Mouse (Mus musculus) embryonic facial prominence, embryonic 13.5 days (tissue): Measurements from ENCODE around the gene Kansl1. TPM values are rescaled to one million over a fixed set of nuclear protein-coding genes. Genes with fewer than 3 reads are reported as not detected.

Experiments used
- ATAC-seq: fragments of 200-750 bp; cut with Nextera tagmentation; 2 replicates; pipeline ENCODE4 v1.8.0; 2017; ENCODE audit warnings: low read depth; ENCODE audit not compliant: insufficient number of reproducible peaks, insufficient read depth, low FRiP score, low TSS enrichment
- H3K27ac ChIP-seq: fragments of 300-500 bp; sonication (generic); 2 replicates; pipeline ENCODE4 v1.5.1; 2015; ENCODE audit warnings: moderate library complexity, mild to moderate bottlenecking, inconsistent platforms
- H3K27me3 ChIP-seq: fragments of 300-500 bp; sonication (generic); 2 replicates; pipeline ENCODE4 v1.6.1; 2015; ENCODE audit warnings: mild to moderate bottlenecking, inconsistent platforms
- H3K36me3 ChIP-seq: fragments of 300-500 bp; sonication (generic); 2 replicates; pipeline ENCODE4 v1.6.1; 2015; ENCODE audit warnings: mild to moderate bottlenecking, inconsistent platforms
- H3K4me1 ChIP-seq: fragments of 300-500 bp; sonication (generic); 2 replicates; pipeline ENCODE4 v1.6.1; 2015; ENCODE audit warnings: inconsistent platforms
- H3K4me2 ChIP-seq: fragments of 300-500 bp; sonication (generic); 2 replicates; pipeline ENCODE4 v1.6.1; 2015; ENCODE audit warnings: moderate library complexity, mild to moderate bottlenecking, inconsistent platforms
- H3K4me3 ChIP-seq: fragments of 300-500 bp; sonication (generic); 2 replicates; pipeline ENCODE4 v1.5.1; 2015; ENCODE audit warnings: mild to moderate bottlenecking, inconsistent platforms
- H3K9ac ChIP-seq: fragments of 300-500 bp; sonication (generic); 2 replicates; pipeline ENCODE4 v1.6.1; 2015; ENCODE audit warnings: mild to moderate bottlenecking, inconsistent platforms
- H3K9me3 ChIP-seq: fragments of 300-500 bp; sonication (generic); 2 replicates; pipeline ENCODE4 v1.6.1; 2016; ENCODE audit warnings: inconsistent platforms
- WGBS: fragments of 180-500 bp; shearing (Covaris S2); methylation state at CpG from one replicate; pipeline ENCODE4 v1.1.7; 2015; ENCODE audit warnings: mixed read lengths; 5-methylcytosine and 5-hydroxymethylcytosine counted together
- polyA plus RNA-seq: library from polyadenylated mRNA; unstranded; fragments of >200 nt; fragmentation: Nextera tagmentation; extraction: Ambion mirVana; gene quantifications from 2 replicates; pipeline ENCODE4 v1.2.1, GENCODE M21; 2015

Gene Kansl1
- polyA plus RNA-seq, 1 experiment from 2014 or later: 29.9 TPM

DNA sequence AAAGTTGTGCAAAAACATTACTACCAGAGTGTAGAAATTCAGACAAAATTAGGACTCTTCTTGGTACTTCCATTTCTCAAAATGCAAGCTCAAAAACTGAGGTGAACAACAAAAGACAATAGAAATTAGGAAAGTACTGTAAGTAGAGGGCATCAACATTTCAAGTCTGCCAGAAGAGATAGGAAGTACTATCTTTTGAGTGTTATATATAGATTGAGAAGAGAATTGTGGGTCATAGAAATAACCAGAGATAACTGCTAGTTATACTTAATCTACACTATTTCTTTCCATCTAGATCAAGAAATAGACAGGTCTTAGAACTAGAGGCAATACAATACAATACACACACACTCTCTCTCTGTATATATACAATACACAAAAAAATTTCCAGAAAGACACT, 30.2 kb downstream of the Kansl1 start:
- no peak overlapping the region for H3K4me3 ChIP-seq
- no peaks in the 10 kb centered on the region for H3K9me3 ChIP-seq
- H3K27me3 ChIP-seq: no peaks in the 10 kb centered on the region
- no peak for ATAC-seq
- H3K9ac ChIP-seq: no peak overlapping the region
- no peak overlapping the region for H3K4me2 ChIP-seq
- no peaks in the 10 kb centered on the region for H3K36me3 ChIP-seq
- H3K4me1 ChIP-seq: peaks cover 15% of the 10 kb centered on the region
- H3K27ac ChIP-seq: no peak overlapping the region

DNA sequence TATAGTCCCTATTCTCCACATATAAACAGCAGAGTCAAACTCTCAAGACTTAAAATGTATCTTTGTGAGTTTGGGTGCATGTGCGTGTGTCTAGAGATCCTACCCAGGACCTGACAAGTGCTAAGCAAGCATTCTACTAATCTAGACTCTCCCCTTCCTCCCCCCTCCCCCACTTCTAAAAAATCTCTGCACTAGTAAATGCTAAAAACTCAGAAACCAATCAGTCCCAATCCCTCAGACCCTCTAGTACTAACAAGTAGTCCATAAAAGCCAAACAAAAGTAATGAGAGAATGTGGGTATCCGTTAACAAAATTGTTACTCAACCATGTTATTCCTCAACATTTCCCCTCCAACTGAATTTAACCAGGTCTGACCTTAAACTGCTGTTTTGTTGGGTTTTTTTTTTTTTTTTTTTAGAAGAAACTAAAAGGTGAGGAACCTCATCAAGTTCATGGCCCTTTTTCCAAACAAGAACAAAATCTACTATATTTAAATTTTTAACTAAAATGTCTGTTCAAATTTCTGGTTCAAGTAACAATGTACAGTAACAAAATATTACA, 32.2 kb downstream of the Kansl1 start:
- H3K27me3 ChIP-seq: no peaks in the 10 kb centered on the region
- no peak overlapping the region for H3K4me3 ChIP-seq
- peaks cover 15% of the 10 kb centered on the region for H3K4me1 ChIP-seq
- no peaks in the 10 kb centered on the region for H3K36me3 ChIP-seq
- no peak for ATAC-seq
- H3K9me3 ChIP-seq: no peaks in the 10 kb centered on the region
- no peak overlapping the region for H3K9ac ChIP-seq
- H3K27ac ChIP-seq: no peak overlapping the region
- 70% methylated on average over 2 of the region's 2 CpGs for WGBS
- no peak overlapping the region for H3K4me2 ChIP-seq

DNA sequence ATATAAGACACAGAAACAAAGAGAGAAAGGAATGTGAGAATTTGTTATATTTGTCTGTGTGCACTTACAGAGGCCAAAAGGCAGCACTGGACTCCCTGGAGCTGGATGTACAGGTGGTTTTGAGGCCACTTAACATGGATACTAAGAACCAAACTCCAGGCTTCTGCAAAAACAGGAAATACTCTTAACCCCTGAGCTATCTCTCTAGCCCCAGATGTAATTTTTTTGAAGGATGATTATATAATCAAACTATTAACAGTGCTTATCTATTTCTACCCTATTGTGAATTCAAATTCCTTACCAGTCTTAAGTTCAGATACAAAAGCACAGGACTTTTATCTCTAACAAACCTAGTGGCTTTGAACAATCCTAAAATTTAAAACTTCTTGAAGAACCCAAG, 32.9 kb downstream of the Kansl1 start:
- H3K27me3 ChIP-seq: no peaks in the 10 kb centered on the region
- H3K9ac ChIP-seq: no peak overlapping the region
- H3K4me3 ChIP-seq: no peak overlapping the region
- no peaks in the 10 kb centered on the region for H3K36me3 ChIP-seq
- H3K4me2 ChIP-seq: no peak overlapping the region
- peaks cover 15% of the 10 kb centered on the region for H3K4me1 ChIP-seq
- no peaks in the 10 kb centered on the region for H3K9me3 ChIP-seq
- ATAC-seq: no peak
- no peak overlapping the region for H3K27ac ChIP-seq

DNA sequence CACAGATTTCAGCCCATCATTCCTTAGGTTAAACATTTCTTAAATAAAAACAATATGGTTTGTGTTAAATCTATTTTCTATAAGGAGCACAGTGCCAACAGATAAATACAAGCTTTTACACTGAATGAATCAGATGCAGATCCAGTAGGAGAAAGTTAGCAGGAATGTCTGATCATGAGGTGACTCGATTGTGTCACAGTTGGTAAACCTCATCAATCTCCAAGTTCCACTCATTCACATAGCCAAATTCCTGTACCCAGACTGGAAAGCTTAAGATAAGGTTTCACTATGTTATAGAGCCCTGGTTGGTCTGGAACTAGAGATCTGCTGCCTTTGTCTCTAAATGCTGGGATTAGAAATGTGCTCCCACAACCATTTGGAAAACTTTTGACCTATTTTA, 33.5 kb downstream of the Kansl1 start:
- Histone ChIP-seq H3K36me3 (no peaks in the 10 kb centered on the region), H3K27ac (no peak overlapping the region), H3K27me3 (no peaks in the 10 kb centered on the region), H3K4me2 (no peak overlapping the region), H3K9me3 (no peaks in the 10 kb centered on the region), H3K4me1 (peaks cover 15% of the 10 kb centered on the region), H3K9ac (no peak overlapping the region), H3K4me3 (no peak overlapping the region)
- no peak for ATAC-seq
- 58% methylated on average over 1 of the region's 1 CpGs for WGBS

DNA sequence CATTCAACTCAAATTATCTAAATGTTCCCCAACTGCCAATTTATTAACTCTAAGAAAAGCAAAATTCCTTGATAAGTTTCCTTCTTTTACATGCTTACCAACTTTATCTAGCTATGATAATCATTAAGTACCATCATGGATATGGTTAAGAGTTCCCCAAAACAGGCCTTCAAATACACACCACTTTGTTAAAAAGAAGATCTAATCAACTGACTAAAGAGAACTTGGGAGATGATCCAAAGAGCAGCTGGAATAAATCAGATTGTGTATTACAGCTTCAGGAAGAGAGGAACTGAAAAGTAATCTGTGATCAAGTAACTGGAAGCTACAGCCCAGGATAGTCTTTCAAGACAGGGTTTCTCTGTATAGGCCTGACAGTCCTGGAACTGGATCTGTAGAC, 36.4 kb downstream of the Kansl1 start:
- Histone ChIP-seq H3K36me3 (peaks cover 9% of the 10 kb centered on the region), H3K27me3 (no peaks in the 10 kb centered on the region), H3K4me1 (peaks cover 11% of the 10 kb centered on the region), H3K27ac (no peak overlapping the region), H3K9me3 (no peaks in the 10 kb centered on the region), H3K9ac (no peak overlapping the region), H3K4me2 (no peak overlapping the region), H3K4me3 (no peak overlapping the region)
- no peak for ATAC-seq

DNA sequence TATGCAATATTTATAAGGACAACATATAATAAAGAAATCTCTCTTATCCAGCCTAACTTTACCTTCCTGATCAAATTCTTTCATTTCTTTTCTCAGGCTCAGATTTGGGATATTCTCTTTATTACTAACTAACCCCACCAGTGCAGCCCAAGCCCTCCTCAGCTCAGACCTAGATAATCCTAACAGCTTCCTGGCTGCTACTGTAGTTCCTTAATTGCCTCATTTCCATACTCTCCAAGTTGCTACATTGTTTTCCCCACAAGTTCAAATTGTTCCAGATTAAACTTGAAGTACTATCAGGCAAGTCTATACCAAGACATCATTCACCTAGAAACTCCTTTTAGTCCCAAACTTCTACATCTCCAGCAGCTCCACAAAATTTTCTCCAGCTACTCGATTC, 36.9 kb downstream of the Kansl1 start:
- H3K4me1 ChIP-seq: peaks cover 8% of the 10 kb centered on the region
- no peak overlapping the region for H3K27ac ChIP-seq
- no peaks in the 10 kb centered on the region for H3K9me3 ChIP-seq
- no peak overlapping the region for H3K9ac ChIP-seq
- H3K4me2 ChIP-seq: no peak overlapping the region
- H3K27me3 ChIP-seq: no peaks in the 10 kb centered on the region
- peaks cover 9% of the 10 kb centered on the region for H3K36me3 ChIP-seq
- 81% methylated on average over 1 of the region's 1 CpGs for WGBS
- no peak overlapping the region for H3K4me3 ChIP-seq
- no peak for ATAC-seq

DNA sequence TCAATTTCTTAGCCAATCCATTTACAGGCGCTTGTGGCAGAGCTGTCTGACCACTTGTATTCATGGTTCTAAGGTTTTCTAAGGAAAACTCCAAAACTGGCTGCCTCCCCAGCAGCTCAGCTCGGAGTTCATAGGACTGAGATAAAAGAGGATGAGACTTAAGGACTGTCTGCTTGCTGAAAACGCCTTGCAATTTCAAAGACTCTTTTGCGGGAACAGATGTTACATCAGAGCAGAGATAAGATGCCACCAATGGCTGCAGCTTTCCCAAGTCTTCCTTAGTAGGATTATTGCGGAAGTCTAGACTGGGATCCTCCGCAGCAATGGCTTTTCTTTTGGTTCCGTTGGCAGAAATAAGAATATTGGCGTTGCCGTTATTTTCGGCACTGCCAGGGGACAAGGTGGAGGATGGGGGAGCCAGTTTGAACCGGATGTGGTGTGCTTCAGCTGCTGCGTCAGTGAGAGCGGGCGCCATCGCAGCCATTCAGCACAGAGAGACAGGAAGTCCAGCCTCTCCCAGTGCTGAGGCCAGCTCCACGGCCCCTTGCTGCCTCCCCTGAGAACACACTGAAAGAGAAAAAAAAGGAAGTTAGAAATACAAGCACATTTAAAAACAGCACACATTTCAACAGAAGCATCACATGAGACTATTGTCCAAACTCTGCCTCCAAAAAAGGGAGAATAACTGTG, 43.8 kb downstream of the Kansl1 start:
- H3K27me3 ChIP-seq: no peaks in the 10 kb centered on the region
- H3K36me3 ChIP-seq: peaks cover 30% of the 10 kb centered on the region
- no peak overlapping the region for H3K4me2 ChIP-seq
- H3K9me3 ChIP-seq: no peaks in the 10 kb centered on the region
- H3K4me3 ChIP-seq: no peak overlapping the region
- H3K9ac ChIP-seq: no peak overlapping the region
- ATAC-seq: no peak
- H3K4me1 ChIP-seq: no peaks in the 10 kb centered on the region
- no peak overlapping the region for H3K27ac ChIP-seq
- 85% methylated on average over 16 of the region's 16 CpGs for WGBS

DNA sequence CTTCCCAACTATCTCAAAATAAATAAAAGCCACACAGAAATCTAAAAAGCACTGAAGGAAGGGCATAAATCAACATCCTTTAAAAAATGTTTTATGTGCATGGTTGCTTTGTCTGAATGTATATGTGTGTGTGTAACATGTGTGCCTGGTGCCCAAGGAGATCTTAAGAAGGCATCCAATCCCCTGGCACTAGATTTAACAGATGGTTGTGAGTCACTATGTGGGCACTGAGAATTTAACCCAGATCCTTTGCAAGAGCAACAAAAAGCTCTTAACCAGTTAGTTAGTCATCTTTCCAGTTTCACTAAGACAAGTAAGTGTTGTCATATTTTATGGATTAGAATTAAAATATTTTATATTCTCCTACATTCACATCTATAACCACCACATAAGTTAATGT, 56.4 kb downstream of the Kansl1 start:
- Histone ChIP-seq H3K9me3 (no peaks in the 10 kb centered on the region), H3K4me2 (no peak overlapping the region), H3K27ac (no peak overlapping the region), H3K36me3 (peaks cover 30% of the 10 kb centered on the region), H3K9ac (no peak overlapping the region), H3K4me1 (no peaks in the 10 kb centered on the region), H3K27me3 (no peaks in the 10 kb centered on the region), H3K4me3 (no peak overlapping the region)
- ATAC-seq: no peak

DNA sequence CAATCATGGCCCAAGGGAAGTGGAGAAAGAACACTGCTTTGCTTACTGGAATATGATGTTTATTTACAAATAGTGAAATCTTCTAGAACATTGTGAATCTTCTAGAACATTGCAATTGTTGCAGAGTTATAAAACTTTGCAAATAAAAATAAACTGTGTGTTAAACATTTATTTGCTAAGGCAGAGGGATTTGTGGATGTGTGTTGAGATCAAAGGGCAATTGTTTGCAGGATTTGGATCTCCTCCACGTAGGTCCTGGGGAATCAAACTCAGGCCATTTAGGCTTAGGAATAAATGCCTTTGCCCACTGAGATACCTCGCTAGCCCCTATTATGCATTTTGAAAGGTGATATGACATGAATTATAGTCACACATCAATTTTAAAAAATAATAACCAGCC, 61.3 kb downstream of the Kansl1 start:
- Histone ChIP-seq H3K4me3 (no peak overlapping the region), H3K4me2 (no peak overlapping the region), H3K27ac (no peak overlapping the region), H3K9me3 (no peaks in the 10 kb centered on the region), H3K9ac (no peak overlapping the region), H3K36me3 (peaks cover 23% of the 10 kb centered on the region), H3K27me3 (no peaks in the 10 kb centered on the region), H3K4me1 (no peaks in the 10 kb centered on the region)
- ATAC-seq: no peak
- 64% methylated on average over 2 of the region's 2 CpGs for WGBS

DNA sequence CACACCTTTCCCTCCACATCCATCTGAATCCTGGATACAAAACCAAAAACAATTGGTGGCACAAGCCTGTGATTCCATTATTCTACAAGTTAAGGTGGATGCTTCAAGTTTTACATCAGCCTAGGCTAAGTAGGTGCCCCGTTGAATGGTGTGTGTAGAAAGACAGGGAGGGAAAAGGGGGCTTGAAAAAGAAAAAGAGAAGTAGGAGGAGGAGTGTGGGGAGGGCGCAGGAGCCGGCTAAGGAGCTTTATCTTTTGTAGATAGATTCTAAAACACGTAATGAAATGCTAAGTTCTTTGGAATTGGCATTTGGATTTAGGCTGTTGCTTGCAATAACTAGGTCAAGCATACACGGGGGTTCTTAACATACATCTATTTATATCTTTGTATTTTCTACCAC, 67.7 kb downstream of the Kansl1 start:
- H3K9ac ChIP-seq: no peak overlapping the region
- no peak for ATAC-seq
- H3K4me1 ChIP-seq: peaks cover 9% of the 10 kb centered on the region; the same call in 1 of the 2 replicates
- WGBS: 84% methylated on average over 5 of the region's 5 CpGs
- H3K9me3 ChIP-seq: no peaks in the 10 kb centered on the region
- H3K4me3 ChIP-seq: no peak overlapping the region
- H3K27me3 ChIP-seq: no peaks in the 10 kb centered on the region
- H3K4me2 ChIP-seq: no peak overlapping the region
- no peak overlapping the region for H3K27ac ChIP-seq
- H3K36me3 ChIP-seq: peaks cover 12% of the 10 kb centered on the region

DNA sequence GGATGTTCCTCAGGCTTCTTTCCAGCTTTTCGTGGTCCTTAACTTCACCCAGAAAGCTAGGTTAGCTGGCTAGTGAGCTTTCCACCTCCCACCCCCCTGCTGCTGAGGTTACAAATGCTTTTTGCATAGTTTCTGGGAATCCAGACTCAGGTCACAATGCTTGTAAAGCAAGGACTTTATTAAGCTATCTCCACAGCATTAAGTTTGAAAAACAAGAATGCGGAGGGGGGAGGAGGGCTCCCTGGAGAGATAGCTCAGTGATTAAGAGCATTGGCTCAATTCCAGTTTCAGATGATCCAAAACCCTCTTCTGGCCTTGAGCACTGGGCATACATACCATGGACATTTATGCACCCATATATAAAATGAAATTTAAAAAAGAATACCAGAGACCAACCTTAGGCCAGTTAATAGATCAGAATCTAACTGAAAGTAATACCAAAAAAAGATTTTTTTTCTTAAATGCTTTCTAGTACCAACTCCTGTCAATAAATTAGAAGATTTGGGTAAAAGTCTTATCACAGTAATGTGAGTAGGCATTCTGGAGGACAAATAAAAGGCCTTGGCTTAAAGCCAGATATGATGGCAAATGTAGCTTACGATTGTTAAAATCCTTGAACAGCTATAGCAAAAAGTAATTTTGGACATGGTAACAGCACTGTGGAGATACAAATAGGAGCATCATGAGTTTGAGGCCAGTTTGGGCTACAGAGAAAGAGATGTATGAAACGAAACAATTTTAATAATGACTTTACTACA, 69.0 kb downstream of the Kansl1 start:
- no peak overlapping the region for H3K27ac ChIP-seq

DNA sequence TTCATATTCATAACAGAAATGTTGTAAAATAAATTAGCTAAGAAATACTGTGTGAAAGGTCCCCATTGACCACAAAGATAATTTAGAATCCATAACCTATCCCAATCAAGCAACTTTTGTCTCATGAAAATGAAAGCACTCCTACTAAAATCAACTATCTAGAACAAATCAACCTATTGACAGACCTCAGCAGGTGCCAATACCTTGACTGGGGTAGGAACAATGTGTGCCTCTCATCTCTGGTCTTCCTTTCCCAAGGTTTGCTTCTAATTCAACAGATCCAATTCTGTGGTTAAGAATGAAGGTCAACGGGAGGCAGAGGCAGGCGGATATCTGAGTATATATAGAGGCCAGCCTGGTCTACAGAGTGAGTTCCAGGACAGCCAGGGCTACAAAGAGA, 73.0 kb downstream of the Kansl1 start:
- Histone ChIP-seq H3K9ac (no peak overlapping the region), H3K27me3 (no peaks in the 10 kb centered on the region), H3K4me3 (no peak overlapping the region), H3K36me3 (peaks cover 3% of the 10 kb centered on the region; the same call in 1 of the 2 replicates), H3K4me1 (peaks cover 4% of the 10 kb centered on the region; the same call in 1 of the 2 replicates), H3K4me2 (no peak overlapping the region), H3K27ac (no peak overlapping the region), H3K9me3 (no peaks in the 10 kb centered on the region)
- ATAC-seq: no peak
- WGBS: 94% methylated on average over 2 of the region's 2 CpGs

More for the DNA sequence above, 69.0 kb downstream of the Kansl1 start:
- WGBS: 77% methylated on average over 4 of the region's 4 CpGs
- Histone ChIP-seq H3K9ac (no peak overlapping the region), H3K36me3 (peaks cover 12% of the 10 kb centered on the region), H3K4me2 (no peak overlapping the region), H3K4me3 (no peak overlapping the region), H3K9me3 (no peaks in the 10 kb centered on the region), H3K4me1 (peaks cover 9% of the 10 kb centered on the region; the same call in 1 of the 2 replicates), H3K27me3 (no peaks in the 10 kb centered on the region)
- ATAC-seq: no peak
